Mouse (Mus musculus) lung, embryonic 14.5 days (tissue): ENCODE results near the gene Ophn1. TPM values are rescaled to one million over a fixed set of nuclear protein-coding genes. Genes with fewer than 3 reads are reported as not detected.

ENCODE experiments used
- ATAC-seq: fragments of 200-750 bp; cut with Nextera tagmentation; 2 replicates; pipeline ENCODE4 v1.8.0; 2017; ENCODE audit warnings: mild to moderate bottlenecking, moderate TSS enrichment, moderate library complexity; ENCODE audit not compliant: insufficient read depth
- DNase-seq: peaks from one replicate; pipeline ENCODE4 v3.0.0-alpha.2; 2015
- H3K27ac ChIP-seq: fragments of 300-500 bp; sonication (generic); 2 replicates; pipeline ENCODE4 v1.5.1; 2014; ENCODE audit warnings: low read depth, mild to moderate bottlenecking, moderate library complexity
- H3K27me3 ChIP-seq: fragments of 300-500 bp; sonication (generic); 2 replicates; pipeline ENCODE4 v1.6.1; 2014; ENCODE audit warnings: low read length, control low read depth; ENCODE audit not compliant: insufficient read depth
- H3K36me3 ChIP-seq: fragments of 300-500 bp; sonication (generic); 2 replicates; pipeline ENCODE4 v1.6.1; 2014; ENCODE audit warnings: control low read depth; ENCODE audit not compliant: insufficient read depth
- H3K4me1 ChIP-seq: fragments of 300-500 bp; sonication (generic); 2 replicates; pipeline ENCODE4 v1.6.1; 2014; ENCODE audit warnings: antibody characterized with exemption, control low read depth; ENCODE audit not compliant: insufficient read depth
- H3K4me2 ChIP-seq: fragments of 300-500 bp; sonication (generic); 2 replicates; pipeline ENCODE4 v1.6.1; 2014; ENCODE audit warnings: mild to moderate bottlenecking
- H3K4me3 ChIP-seq: fragments of 300-500 bp; sonication (generic); 2 replicates; pipeline ENCODE4 v1.5.1; 2014; ENCODE audit warnings: low read depth, low read length
- H3K9ac ChIP-seq: fragments of 300-500 bp; sonication (generic); 2 replicates; pipeline ENCODE4 v1.6.1; 2014
- H3K9me3 ChIP-seq: fragments of 300-500 bp; sonication (generic); 2 replicates; pipeline ENCODE4 v1.6.1; 2016; ENCODE audit warnings: low read depth, low read length, control low read depth
- CTCF ChIP-seq: IDR thresholded peaks from 2 replicates; pipeline ENCODE4 v1.5.1; 2016; ENCODE audit warnings: antibody characterized with exemption, low read depth
- WGBS: fragments of 180-500 bp; shearing (Covaris S2); extraction: QIAGEN DNeasy Blood & Tissue Kit; methylation state at CpG from one replicate; pipeline ENCODE4 v1.1.7; 2014; 5-methylcytosine and 5-hydroxymethylcytosine counted together
- microRNA-seq: library from miRNA; unstranded; fragments of <30 nt; microRNA quantifications from one replicate; pipeline ENCODE4, GENCODE M21; 2016; ENCODE audit warnings: borderline number of aligned reads
- polyA plus RNA-seq: library from polyadenylated mRNA; unstranded; fragments of >200 nt; fragmentation: Nextera tagmentation; extraction: Ambion mirVana; gene quantifications from 2 replicates; pipeline ENCODE4 v1.2.1, GENCODE M21; 2014

Gene Ophn1
- polyA plus RNA-seq, 1 experiment from 2014 or later, result 13.2 TPM

DNA sequence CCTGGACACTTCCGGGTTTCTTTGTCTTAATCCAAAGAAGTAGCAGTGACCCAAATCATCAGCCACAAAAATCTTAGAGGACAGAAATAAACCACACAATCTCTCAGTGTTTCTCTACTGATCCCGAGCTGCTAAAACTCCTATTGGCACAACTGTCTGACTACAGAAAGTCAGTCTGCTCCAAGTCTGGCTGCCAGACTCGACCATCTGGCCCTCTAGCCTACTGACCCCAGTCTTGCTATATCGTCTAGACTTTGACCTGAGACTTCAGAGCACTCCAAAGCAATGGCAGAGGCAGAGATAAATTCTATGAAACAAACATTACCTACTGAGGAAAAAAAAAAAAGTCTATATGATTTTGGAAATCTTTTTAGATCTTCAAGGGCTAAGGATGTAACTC lies 273.4 kb downstream of the Ophn1 start:
- Histone ChIP-seq H3K4me3 (no peak overlapping the region), H3K27ac (no peak overlapping the region), H3K9ac (no peak overlapping the region), H3K36me3 (no peaks in the 10 kb centered on the region), H3K4me2 (no peak overlapping the region), H3K9me3 (no peaks in the 10 kb centered on the region), H3K27me3 (no peaks in the 10 kb centered on the region), H3K4me1 (no peaks in the 10 kb centered on the region)
- 51% methylated on average over 4 of the region's 4 CpGs for WGBS
- no peak for ATAC-seq
- no peak for DNase-seq
- no peak for TF ChIP-seq CTCF

- no peak overlapping the region for H3K27ac ChIP-seq
- H3K9ac ChIP-seq, result no peak overlapping the region
- no peaks in the 10 kb centered on the region for H3K4me1 ChIP-seq
- TF ChIP-seq CTCF, result no peak
- no peak overlapping the region for H3K4me3 ChIP-seq
- H3K4me2 ChIP-seq, result no peak overlapping the region
- H3K36me3 ChIP-seq, result no peaks in the 10 kb centered on the region
- H3K9me3 ChIP-seq, result no peaks in the 10 kb centered on the region
- DNase-seq, result no peak
- no peaks in the 10 kb centered on the region for H3K27me3 ChIP-seq
- no peak for ATAC-seq
Measured at GRCm38 (mm10) chrX:98574201-98574600, 316.6 kb downstream of the Ophn1 start.

DNA sequence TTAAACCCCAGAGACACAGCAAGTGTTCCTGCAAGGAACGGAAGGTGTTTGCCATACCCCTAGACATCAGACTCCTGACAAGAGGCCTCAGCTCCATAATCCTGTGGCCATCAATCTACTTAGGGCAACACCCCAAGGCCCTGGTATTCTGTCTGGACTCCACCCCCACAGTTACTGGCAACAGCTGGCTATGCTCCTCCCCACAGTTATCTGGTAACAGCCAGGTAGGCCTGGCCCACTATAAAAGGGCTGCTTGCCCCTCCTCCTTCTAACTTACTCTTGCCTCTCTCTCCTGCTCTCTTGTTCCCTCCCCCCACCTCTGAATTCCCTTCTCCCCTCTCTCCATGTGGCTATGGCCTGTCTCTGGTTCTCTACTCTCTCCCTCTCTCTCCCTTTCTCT lies 344.4 kb downstream of the Ophn1 start:
- Histone ChIP-seq H3K4me2 (no peak overlapping the region), H3K36me3 (no peaks in the 10 kb centered on the region), H3K4me3 (no peak overlapping the region), H3K4me1 (no peaks in the 10 kb centered on the region), H3K27me3 (no peaks in the 10 kb centered on the region), H3K9ac (no peak overlapping the region), H3K9me3 (no peaks in the 10 kb centered on the region), H3K27ac (no peak overlapping the region)
- TF ChIP-seq CTCF, result no peak
- DNase-seq (no peak), ATAC-seq (no peak)
- WGBS, result 83% methylated on average over 1 of the region's 1 CpGs

- peak; percentile 39 for DNase-seq
- TF ChIP-seq CTCF, result no peak
- 68% methylated on average over 2 of the region's 2 CpGs for WGBS
Measured at GRCm38 (mm10) chrX:98515329-98515728, 375.5 kb downstream of the Ophn1 start.

GRCm38 (mm10) chrX:98514359-98514904 lies 376.4 kb downstream of the Ophn1 start:
- Histone ChIP-seq H3K9me3 (no peaks in the 10 kb centered on the region), H3K27ac (no peak overlapping the region), H3K4me3 (no peak overlapping the region), H3K4me2 (no peak overlapping the region), H3K27me3 (no peaks in the 10 kb centered on the region), H3K36me3 (no peaks in the 10 kb centered on the region), H3K4me1 (no peaks in the 10 kb centered on the region), H3K9ac (no peak overlapping the region)
- ATAC-seq, result no peak
- TF ChIP-seq CTCF, result no peak
- WGBS, result 63% methylated on average over 3 of the region's 3 CpGs
- DNase-seq, result no peak

More at GRCm38 (mm10) chrX:98515329-98515728, 375.5 kb downstream of the Ophn1 start:
- Histone ChIP-seq H3K27me3 (no peaks in the 10 kb centered on the region), H3K27ac (no peak overlapping the region), H3K4me2 (no peak overlapping the region), H3K9me3 (no peaks in the 10 kb centered on the region), H3K4me3 (no peak overlapping the region), H3K36me3 (no peaks in the 10 kb centered on the region), H3K4me1 (no peaks in the 10 kb centered on the region), H3K9ac (no peak overlapping the region)
- peak; percentile 63; the same call in 1 of the 2 replicates for ATAC-seq

Small RNAs within 50 kb of the gene (microRNA-seq; reads per million reads assigned to microRNA genes)
- gene Gm27554, result not detected

Other genes with a start within 250 kb of the Ophn1 start
- gene Yipf6, start 45.3 kb upstream of the Ophn1 start, polyA plus RNA-seq, result 28.1 and 30.3 TPM in 2 replicates
- gene Stard8, start 112.2 kb upstream of the Ophn1 start, polyA plus RNA-seq, result 11.3 and 11.4 TPM in 2 replicates
- gene Efnb1, start 245.1 kb upstream of the Ophn1 start, polyA plus RNA-seq, result 46.0 and 48.9 TPM in 2 replicates